Mouse (Mus musculus) bone marrow macrophage, adult 2 months (primary cell): ENCODE measurements around the gene Mllt3. TPM values are rescaled to one million over a fixed set of nuclear protein-coding genes. Genes with fewer than 3 reads are reported as not detected.
A peak's percentile ranks its signal among the peaks of the same experiment; 100 is the strongest.

Experiments
- H3K27ac ChIP-seq: 2 replicates; pipeline ENCODE4 v1.5.1; 2012; ENCODE audit warnings: low read depth, low read length; ENCODE audit not compliant: insufficient read depth
- H3K4me1 ChIP-seq: 2 replicates; pipeline ENCODE4 v1.6.1; 2012; ENCODE audit warnings: low read length; ENCODE audit not compliant: control insufficient read depth, insufficient read depth
- H3K4me3 ChIP-seq: 2 replicates; pipeline ENCODE4 v1.5.1; 2012; ENCODE audit warnings: mild to moderate bottlenecking, low read length, moderate library complexity; ENCODE audit not compliant: insufficient read depth
- CTCF ChIP-seq: IDR thresholded peaks from 2 replicates; pipeline ENCODE4 v1.5.1; 2012; ENCODE audit warnings: low read depth, mild to moderate bottlenecking, low read length, moderate library complexity
- POLR2A ChIP-seq: IDR thresholded peaks from 2 replicates; pipeline ENCODE4 v1.6.1; 2012; ENCODE audit warnings: mild to moderate bottlenecking, low read depth, low read length, borderline replicate concordance
- polyA plus RNA-seq: library from polyadenylated mRNA; stranded (reverse); fragments of >200 nt; gene quantifications from 2 replicates; pipeline ENCODE4 v1.2.4, GENCODE M21; 2012; ENCODE audit not compliant: missing spikeins, insufficient read depth, insufficient read length

Mllt3 gene
- polyA plus RNA-seq, 1 experiment, result 10.4 TPM

DNA sequence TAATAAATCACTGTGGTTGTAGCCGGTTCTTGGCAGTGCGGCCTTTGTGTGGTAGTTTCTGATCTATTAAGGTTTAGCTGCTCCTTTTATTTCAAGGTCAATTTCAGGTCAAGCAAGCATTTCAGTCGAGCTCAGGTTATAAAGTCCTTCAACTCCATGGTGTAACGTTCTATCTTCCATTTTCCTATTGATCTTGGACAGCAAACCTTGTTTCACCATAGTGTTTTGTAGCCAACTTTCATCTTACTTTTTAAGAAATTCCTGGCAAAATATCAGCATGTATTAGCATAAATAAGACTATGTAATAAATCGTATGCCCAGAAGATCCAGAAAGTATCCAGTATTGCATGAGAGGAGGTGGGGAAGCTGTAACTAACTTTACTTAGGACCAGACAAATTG, 240.7 kb downstream of the Mllt3 start:
- Histone ChIP-seq H3K4me1 (no peaks in the 10 kb centered on the region), H3K27ac (no peak overlapping the region), H3K4me3 (no peak overlapping the region)
- TF ChIP-seq CTCF (no peak), POLR2A (no peak)

DNA sequence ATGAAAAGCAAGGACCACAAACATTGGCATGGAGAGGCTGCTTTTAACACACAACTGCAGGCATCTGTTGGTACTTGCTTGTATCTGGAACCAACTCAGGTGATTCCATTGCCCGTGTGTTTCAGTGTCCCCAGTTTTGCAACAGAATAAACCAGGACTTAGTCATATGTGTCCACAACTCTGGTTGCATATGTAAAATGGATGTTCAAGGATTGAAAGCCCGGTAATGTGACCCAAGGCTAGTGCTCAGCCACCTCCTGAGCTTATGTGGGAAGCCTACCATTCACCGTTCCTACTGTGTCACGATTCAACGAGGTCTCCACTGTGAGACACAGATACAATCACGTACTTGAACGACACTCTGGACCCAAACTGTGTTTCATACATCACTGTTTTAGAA, 243.7 kb downstream of the Mllt3 start:
- no peak for TF ChIP-seq CTCF
- TF ChIP-seq POLR2A, result no peak

GRCm38 (mm10) chr4:87788691-87789090, 244.5 kb downstream of the Mllt3 start:
- H3K27ac ChIP-seq, result no peak overlapping the region
- TF ChIP-seq CTCF (0 out of 2 replicates have a peak, but pooled peaks have one; percentile 18), POLR2A (no peak)
- no peak overlapping the region for H3K4me3 ChIP-seq
- H3K4me1 ChIP-seq, result no peaks in the 10 kb centered on the region

More for the DNA sequence above, 243.7 kb downstream of the Mllt3 start:
- H3K4me3 ChIP-seq, result no peak overlapping the region
- H3K27ac ChIP-seq, result no peak overlapping the region
- H3K4me1 ChIP-seq, result no peaks in the 10 kb centered on the region

GRCm38 (mm10) chr4:87785132-87786074, 247.8 kb downstream of the Mllt3 start:
- H3K27ac ChIP-seq, result no peak overlapping the region
- TF ChIP-seq CTCF, result no peak
- TF ChIP-seq POLR2A, result no peak
- H3K4me1 ChIP-seq, result no peaks in the 10 kb centered on the region
- no peak overlapping the region for H3K4me3 ChIP-seq

DNA sequence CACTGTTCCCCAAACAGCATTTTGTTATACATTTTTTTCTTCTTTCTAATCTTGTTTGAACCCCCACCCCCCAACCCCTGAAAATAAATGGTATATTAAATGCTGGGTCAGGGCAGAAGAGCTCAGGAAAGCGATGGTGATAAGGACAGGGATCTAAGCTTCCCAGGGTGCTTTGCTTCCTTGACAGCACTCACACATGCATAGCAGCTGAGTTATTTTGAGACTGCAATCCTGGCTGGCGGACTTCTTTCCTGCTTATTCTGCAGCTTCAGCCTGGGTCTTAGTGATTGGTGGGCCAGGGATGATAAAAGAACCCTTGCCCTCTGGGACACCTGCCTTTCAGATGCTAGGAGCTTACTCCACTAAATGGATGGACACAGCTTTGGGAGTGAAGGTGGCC, 249.4 kb downstream of the Mllt3 start:
- no peak for TF ChIP-seq POLR2A
- TF ChIP-seq CTCF, result no peak
- Histone ChIP-seq H3K4me1 (no peaks in the 10 kb centered on the region), H3K27ac (no peak overlapping the region), H3K4me3 (no peak overlapping the region)

GRCm38 (mm10) chr4:87781971-87782370, 251.2 kb downstream of the Mllt3 start:
- Histone ChIP-seq H3K27ac (no peak overlapping the region), H3K4me3 (no peak overlapping the region), H3K4me1 (no peaks in the 10 kb centered on the region)
- TF ChIP-seq CTCF, result no peak
- TF ChIP-seq POLR2A, result no peak

DNA sequence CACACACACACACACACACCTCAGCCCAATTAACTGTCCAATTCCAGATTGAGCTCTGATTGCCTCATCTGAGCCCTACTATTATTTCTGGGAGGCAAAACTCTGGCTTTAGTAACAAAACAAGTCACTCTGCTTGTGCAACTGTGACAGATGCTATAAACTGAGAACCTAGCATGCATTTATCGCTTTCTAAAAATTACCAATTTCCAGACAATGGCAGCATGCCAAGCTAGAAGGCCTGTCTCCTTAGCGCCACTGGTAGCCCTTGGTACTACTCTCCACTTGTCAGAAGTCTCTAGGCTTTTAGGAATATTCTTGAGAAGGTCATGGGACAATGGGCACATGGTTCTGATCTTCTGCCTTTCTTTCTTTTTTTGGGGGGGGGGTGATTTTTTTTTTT, 257.4 kb downstream of the Mllt3 start:
- TF ChIP-seq POLR2A, result no peak
- TF ChIP-seq CTCF, result no peak
- Histone ChIP-seq H3K4me3 (no peak overlapping the region), H3K4me1 (no peaks in the 10 kb centered on the region), H3K27ac (no peak overlapping the region)

DNA sequence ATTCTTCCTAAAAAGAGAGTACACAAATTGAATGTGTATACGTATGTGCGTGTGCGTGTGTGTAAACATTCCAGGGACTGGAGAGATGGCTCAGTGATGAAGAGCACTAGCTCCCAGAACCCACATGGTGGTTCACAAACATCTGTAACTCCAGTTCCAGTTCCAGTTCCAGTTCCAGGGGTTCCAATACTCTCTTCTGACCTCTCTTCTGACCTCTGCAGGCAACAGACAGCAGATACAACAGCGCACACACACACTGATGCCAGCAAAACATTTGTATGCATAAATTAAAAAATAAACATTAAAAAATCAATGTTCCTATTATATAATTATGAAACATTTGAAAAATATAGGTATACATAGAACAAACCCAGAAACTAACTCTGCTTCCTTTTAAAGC, 258.6 kb downstream of the Mllt3 start:
- Histone ChIP-seq H3K4me1 (no peaks in the 10 kb centered on the region), H3K27ac (no peak overlapping the region), H3K4me3 (no peak overlapping the region)
- no peak for TF ChIP-seq CTCF
- no peak for TF ChIP-seq POLR2A

GRCm38 (mm10) chr4:87767711-87768561, 265.2 kb downstream of the Mllt3 start:
- H3K4me1 ChIP-seq, result no peaks in the 10 kb centered on the region
- no peak overlapping the region for H3K27ac ChIP-seq
- no peak overlapping the region for H3K4me3 ChIP-seq
- TF ChIP-seq POLR2A (no peak), CTCF (no peak)
